Mouse (Mus musculus) limb, embryonic 10.5 days (tissue): ENCODE data around the gene Gnai3. TPM values are rescaled to one million over a fixed set of nuclear protein-coding genes. Genes with fewer than 3 reads are reported as not detected.

Source experiments
- DNase-seq: peaks from one replicate; pipeline ENCODE4 v3.0.0-alpha.2; 2017; ENCODE audit warnings: low spot score
- H3K27ac ChIP-seq: fragments of 300-500 bp; sonication (generic); 2 replicates; pipeline ENCODE4 v1.5.1; 2016; ENCODE audit warnings: mild to moderate bottlenecking
- H3K27me3 ChIP-seq: fragments of 300-500 bp; sonication (generic); 2 replicates; pipeline ENCODE4 v1.6.1; 2016; ENCODE audit warnings: low read depth, mild to moderate bottlenecking; ENCODE audit not compliant: poor library complexity, severe bottlenecking
- H3K36me3 ChIP-seq: fragments of 300-500 bp; sonication (generic); 2 replicates; pipeline ENCODE4 v1.6.1; 2016; ENCODE audit warnings: mild to moderate bottlenecking, moderate library complexity
- H3K4me1 ChIP-seq: fragments of 300-500 bp; sonication (generic); 2 replicates; pipeline ENCODE4 v1.6.1; 2016
- H3K4me3 ChIP-seq: fragments of 300-500 bp; sonication (generic); 2 replicates; pipeline ENCODE4 v1.5.1; 2016; ENCODE audit warnings: mild to moderate bottlenecking, moderate library complexity
- H3K9me3 ChIP-seq: fragments of 300-500 bp; sonication (generic); replicated peaks from 2 replicates; pipeline ENCODE4 v1.6.1; 2016; ENCODE audit warnings: mild to moderate bottlenecking
- WGBS: fragments of 180-500 bp; shearing (Covaris S2); methylation state at CpG from one replicate; pipeline ENCODE4 v1.1.7; 2016; 5-methylcytosine and 5-hydroxymethylcytosine counted together
- polyA plus RNA-seq: library from polyadenylated mRNA; unstranded; fragments of >200 nt; fragmentation: Nextera tagmentation; extraction: Ambion mirVana; gene quantifications from 2 replicates; pipeline ENCODE4 v1.2.1, GENCODE M21; 2016

Gnai3 gene
- polyA plus RNA-seq, 1 experiment from 2014 or later, result 197 TPM

- H3K36me3 ChIP-seq, result peaks cover 53% of the 10 kb centered on the region
- H3K4me1 ChIP-seq, result peaks cover 4% of the 10 kb centered on the region
- no peak for DNase-seq
- H3K4me3 ChIP-seq, result no peak overlapping the region
- no peaks in the 10 kb centered on the region for H3K27me3 ChIP-seq
- WGBS, result 97% methylated on average over 5 of the region's 5 CpGs
- H3K9me3 ChIP-seq, result no peaks in the 10 kb centered on the region
- H3K27ac ChIP-seq, result no peak overlapping the region
These were observed 22.7 kb downstream of the Gnai3 start for GRCm38 (mm10) chr3:108123242-108123641.

GRCm38 (mm10) chr3:108121101-108121500 is 24.8 kb downstream of the Gnai3 start:
- Histone ChIP-seq H3K4me1 (no peaks in the 10 kb centered on the region), H3K9me3 (no peaks in the 10 kb centered on the region), H3K27me3 (no peaks in the 10 kb centered on the region), H3K36me3 (peaks cover 72% of the 10 kb centered on the region), H3K27ac (no peak overlapping the region), H3K4me3 (no peak overlapping the region)
- WGBS, result 86% methylated on average over 3 of the region's 3 CpGs
- no peak for DNase-seq

- no peaks in the 10 kb centered on the region for H3K9me3 ChIP-seq
- H3K27me3 ChIP-seq, result no peaks in the 10 kb centered on the region
- no peak overlapping the region for H3K4me3 ChIP-seq
- DNase-seq, result no peak
- 96% methylated on average over 6 of the region's 6 CpGs for WGBS
- H3K36me3 ChIP-seq, result peaks cover 95% of the 10 kb centered on the region
- no peak overlapping the region for H3K27ac ChIP-seq
- no peaks in the 10 kb centered on the region for H3K4me1 ChIP-seq
These were observed 28.5 kb downstream of the Gnai3 start for GRCm38 (mm10) chr3:108117465-108117864.

- H3K27me3 ChIP-seq, result no peaks in the 10 kb centered on the region
- no peaks in the 10 kb centered on the region for H3K4me1 ChIP-seq
- no peaks in the 10 kb centered on the region for H3K9me3 ChIP-seq
- 91% methylated on average over 7 of the region's 7 CpGs for WGBS
- peaks cover 97% of the 10 kb centered on the region for H3K36me3 ChIP-seq
- no peak for DNase-seq
- no peak overlapping the region for H3K27ac ChIP-seq
- no peak overlapping the region for H3K4me3 ChIP-seq
These were observed 32.2 kb downstream of the Gnai3 start for GRCm38 (mm10) chr3:108113591-108114289.

GRCm38 (mm10) chr3:108112666-108113065 is 33.3 kb downstream of the Gnai3 start:
- H3K4me3 ChIP-seq, result no peak overlapping the region
- 92% methylated on average over 4 of the region's 4 CpGs for WGBS
- no peaks in the 10 kb centered on the region for H3K27me3 ChIP-seq
- peaks cover 97% of the 10 kb centered on the region for H3K36me3 ChIP-seq
- H3K27ac ChIP-seq, result no peak overlapping the region
- no peak for DNase-seq
- no peaks in the 10 kb centered on the region for H3K9me3 ChIP-seq
- no peaks in the 10 kb centered on the region for H3K4me1 ChIP-seq

GRCm38 (mm10) chr3:108112246-108112645 is 33.7 kb downstream of the Gnai3 start:
- H3K36me3 ChIP-seq, result peaks cover 96% of the 10 kb centered on the region

GRCm38 (mm10) chr3:108111320-108111719 is 34.6 kb downstream of the Gnai3 start:
- Histone ChIP-seq H3K4me1 (no peaks in the 10 kb centered on the region), H3K27ac (no peak overlapping the region), H3K4me3 (no peak overlapping the region), H3K36me3 (peaks cover 94% of the 10 kb centered on the region), H3K9me3 (no peaks in the 10 kb centered on the region), H3K27me3 (no peaks in the 10 kb centered on the region)
- no peak for DNase-seq
- WGBS, result 95% methylated on average over 5 of the region's 5 CpGs

More at GRCm38 (mm10) chr3:108112246-108112645, 33.7 kb downstream of the Gnai3 start:
- DNase-seq, result no peak
- 92% methylated on average over 7 of the region's 7 CpGs for WGBS
- no peak overlapping the region for H3K4me3 ChIP-seq
- H3K9me3 ChIP-seq, result no peaks in the 10 kb centered on the region
- H3K4me1 ChIP-seq, result no peaks in the 10 kb centered on the region
- H3K27ac ChIP-seq, result no peak overlapping the region
- no peaks in the 10 kb centered on the region for H3K27me3 ChIP-seq

- 84% methylated on average over 3 of the region's 3 CpGs for WGBS
These were observed 40.7 kb downstream of the Gnai3 start for GRCm38 (mm10) chr3:108105281-108105680.

GRCm38 (mm10) chr3:108102075-108102474 is 43.9 kb downstream of the Gnai3 start:
- H3K27me3 ChIP-seq, result no peaks in the 10 kb centered on the region
- no peak for DNase-seq
- H3K9me3 ChIP-seq, result no peaks in the 10 kb centered on the region
- 89% methylated on average over 6 of the region's 6 CpGs for WGBS
- peaks cover 18% of the 10 kb centered on the region for H3K36me3 ChIP-seq
- no peak overlapping the region for H3K27ac ChIP-seq
- H3K4me3 ChIP-seq, result no peak overlapping the region
- no peaks in the 10 kb centered on the region for H3K4me1 ChIP-seq

More at GRCm38 (mm10) chr3:108105281-108105680, 40.7 kb downstream of the Gnai3 start:
- no peaks in the 10 kb centered on the region for H3K4me1 ChIP-seq
- H3K4me3 ChIP-seq, result no peak overlapping the region
- no peak overlapping the region for H3K27ac ChIP-seq
- DNase-seq, result no peak
- H3K27me3 ChIP-seq, result no peaks in the 10 kb centered on the region
- H3K36me3 ChIP-seq, result peaks cover 48% of the 10 kb centered on the region
- no peaks in the 10 kb centered on the region for H3K9me3 ChIP-seq

GRCm38 (mm10) chr3:108101594-108101993 is 44.4 kb downstream of the Gnai3 start:
- H3K9me3 ChIP-seq, result no peaks in the 10 kb centered on the region
- H3K27ac ChIP-seq, result no peak overlapping the region
- no peaks in the 10 kb centered on the region for H3K4me1 ChIP-seq
- peaks cover 14% of the 10 kb centered on the region for H3K36me3 ChIP-seq
- no peak for DNase-seq
- H3K4me3 ChIP-seq, result no peak overlapping the region
- 67% methylated on average over 3 of the region's 3 CpGs for WGBS
- H3K27me3 ChIP-seq, result no peaks in the 10 kb centered on the region

- H3K27ac ChIP-seq, result no peak overlapping the region
- no peaks in the 10 kb centered on the region for H3K9me3 ChIP-seq
- no peaks in the 10 kb centered on the region for H3K27me3 ChIP-seq
- no peaks in the 10 kb centered on the region for H3K4me1 ChIP-seq
- no peaks in the 10 kb centered on the region for H3K36me3 ChIP-seq
- H3K4me3 ChIP-seq, result no peak overlapping the region
- WGBS, result 83% methylated on average over 6 of the region's 6 CpGs
- no peak for DNase-seq
These were observed 47.6 kb downstream of the Gnai3 start for GRCm38 (mm10) chr3:108098316-108098715.

- Histone ChIP-seq H3K27ac (no peak overlapping the region; the same call in 1 of the 2 replicates), H3K9me3 (no peaks in the 10 kb centered on the region), H3K36me3 (no peaks in the 10 kb centered on the region), H3K4me1 (no peaks in the 10 kb centered on the region), H3K27me3 (no peaks in the 10 kb centered on the region), H3K4me3 (no peak overlapping the region)
- WGBS, result 85% methylated on average over 8 of the region's 8 CpGs
- DNase-seq, result no peak
These were observed 48.3 kb downstream of the Gnai3 start for GRCm38 (mm10) chr3:108097656-108098055.

GRCm38 (mm10) chr3:108096726-108097125 is 49.2 kb downstream of the Gnai3 start:
- 85% methylated on average over 10 of the region's 10 CpGs for WGBS
- no peak overlapping the region for H3K4me3 ChIP-seq
- H3K9me3 ChIP-seq, result no peaks in the 10 kb centered on the region
- H3K4me1 ChIP-seq, result no peaks in the 10 kb centered on the region
- H3K27ac ChIP-seq, result no peak overlapping the region
- H3K27me3 ChIP-seq, result no peaks in the 10 kb centered on the region
- DNase-seq, result no peak
- H3K36me3 ChIP-seq, result no peaks in the 10 kb centered on the region

- Histone ChIP-seq H3K36me3 (no peaks in the 10 kb centered on the region), H3K4me3 (no peak overlapping the region), H3K27ac (no peak overlapping the region), H3K4me1 (no peaks in the 10 kb centered on the region), H3K27me3 (no peaks in the 10 kb centered on the region), H3K9me3 (no peaks in the 10 kb centered on the region)
- no peak for DNase-seq
- WGBS, result 77% methylated on average over 8 of the region's 8 CpGs
These were observed 49.7 kb downstream of the Gnai3 start for GRCm38 (mm10) chr3:108096226-108096625.
